Mouse (Mus musculus) megakaryocyte, embryonic 14.5 days (primary cell): ENCODE data around the gene Stk10. TPM values are rescaled to one million over a fixed set of nuclear protein-coding genes. Genes with fewer than 3 reads are reported as not detected.

Source experiments
- H3K27me3 ChIP-seq: replicated peaks from 2 replicates; pipeline ENCODE3; 2012; ENCODE audit warnings: inconsistent platforms
- H3K36me3 ChIP-seq: replicated peaks from 2 replicates; pipeline ENCODE3; 2012; ENCODE audit warnings: low read length, inconsistent platforms, mixed read lengths
- H3K4me1 ChIP-seq: 2 replicates; pipeline ENCODE4 v1.6.1; 2012; ENCODE audit warnings: inconsistent platforms
- H3K4me3 ChIP-seq: replicated peaks from 2 replicates; pipeline ENCODE3; 2012; ENCODE audit warnings: moderate library complexity, mild to moderate bottlenecking, inconsistent platforms
- H3K9me3 ChIP-seq: 2 replicates; pipeline ENCODE4 v1.6.1; 2012; ENCODE audit warnings: inconsistent platforms
- FLI1 ChIP-seq: IDR thresholded peaks from 2 replicates; pipeline ENCODE4 v1.6.1; 2012; ENCODE audit warnings: low read length, inconsistent platforms, mixed read lengths
- GATA1 ChIP-seq: IDR thresholded peaks from 3 replicates; pipeline ENCODE4 v1.6.1; 2012; ENCODE audit warnings: mixed read lengths, low read length, inconsistent platforms, borderline replicate concordance
- polyA plus RNA-seq: library from polyadenylated mRNA; stranded (reverse); fragments of >175 nt; gene quantifications from 2 replicates; pipeline ENCODE4 v1.2.3, GENCODE M21; 2012; ENCODE audit warnings: low replicate concordance; ENCODE audit not compliant: insufficient read depth

Gene Stk10
- polyA plus RNA-seq, 1 experiment, result 28.3 TPM

GRCm38 (mm10) chr11:32622479-32623190, 89.5 kb downstream of the Stk10 start:
- Histone ChIP-seq H3K4me1 (peaks cover 62% of the 10 kb centered on the region), H3K36me3 (peaks cover 85% of the 10 kb centered on the region), H3K9me3 (no peaks in the 10 kb centered on the region), H3K4me3 (no peak overlapping the region), H3K27me3 (no peaks in the 10 kb centered on the region)
- no peak for TF ChIP-seq GATA1
- TF ChIP-seq FLI1, result no peak

- Histone ChIP-seq H3K27me3 (peaks cover 2% of the 10 kb centered on the region), H3K4me3 (no peak overlapping the region), H3K4me1 (peaks cover 62% of the 10 kb centered on the region), H3K36me3 (peaks cover 79% of the 10 kb centered on the region), H3K9me3 (no peaks in the 10 kb centered on the region)
- TF ChIP-seq GATA1, result no peak
These were observed 90.1 kb downstream of the Stk10 start for GRCm38 (mm10) chr11:32623236-32623635.

DNA sequence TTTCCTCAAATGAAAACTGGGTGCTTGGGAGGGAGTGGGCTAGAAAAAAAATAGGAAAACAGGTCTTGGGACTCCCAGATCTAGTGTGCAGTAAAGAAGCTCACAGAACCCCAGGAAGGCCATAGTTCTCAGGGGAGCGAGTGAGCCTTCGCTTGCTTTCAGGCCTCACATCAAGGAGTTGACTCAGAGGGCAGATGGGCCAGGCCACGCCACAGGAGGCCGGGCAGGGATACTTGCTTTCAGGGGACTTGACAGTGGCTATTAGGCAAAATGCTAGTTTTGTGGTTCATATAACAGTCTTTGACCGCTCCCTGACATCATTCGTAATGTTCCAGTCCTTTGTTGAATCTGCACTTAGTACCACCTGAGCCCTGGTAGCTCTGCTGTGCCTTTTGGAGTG, 90.8 kb downstream of the Stk10 start:
- Histone ChIP-seq H3K4me1 (peaks cover 62% of the 10 kb centered on the region), H3K9me3 (no peaks in the 10 kb centered on the region), H3K4me3 (no peak overlapping the region), H3K36me3 (peaks cover 73% of the 10 kb centered on the region), H3K27me3 (peaks cover 2% of the 10 kb centered on the region)
- no peak for TF ChIP-seq FLI1
- TF ChIP-seq GATA1, result no peak

DNA sequence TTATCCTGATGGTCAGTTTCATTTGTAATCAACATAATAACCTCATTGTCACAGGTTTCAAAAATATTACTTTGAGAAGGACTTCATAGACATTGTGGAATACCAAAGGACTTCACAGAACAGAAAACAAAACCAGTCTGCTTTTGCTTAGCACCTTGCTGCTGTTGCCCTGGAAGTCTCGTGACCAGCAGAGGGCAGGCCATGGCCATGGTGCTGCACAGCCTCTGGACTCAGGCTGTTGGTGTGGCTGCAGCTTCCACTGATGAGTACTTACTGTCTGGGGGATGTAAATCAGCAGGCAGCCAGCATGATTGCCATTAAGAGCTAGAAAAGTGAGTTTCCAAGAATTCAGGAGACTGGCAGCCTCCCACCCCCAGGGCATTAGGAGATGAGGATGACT, 92.6 kb downstream of the Stk10 start:
- Histone ChIP-seq H3K27me3 (peaks cover 2% of the 10 kb centered on the region), H3K36me3 (peaks cover 55% of the 10 kb centered on the region), H3K4me1 (peaks cover 44% of the 10 kb centered on the region), H3K4me3 (peak overlapping the region; percentile 18), H3K9me3 (no peaks in the 10 kb centered on the region)
- TF ChIP-seq FLI1, result no peak
- no peak for TF ChIP-seq GATA1

DNA sequence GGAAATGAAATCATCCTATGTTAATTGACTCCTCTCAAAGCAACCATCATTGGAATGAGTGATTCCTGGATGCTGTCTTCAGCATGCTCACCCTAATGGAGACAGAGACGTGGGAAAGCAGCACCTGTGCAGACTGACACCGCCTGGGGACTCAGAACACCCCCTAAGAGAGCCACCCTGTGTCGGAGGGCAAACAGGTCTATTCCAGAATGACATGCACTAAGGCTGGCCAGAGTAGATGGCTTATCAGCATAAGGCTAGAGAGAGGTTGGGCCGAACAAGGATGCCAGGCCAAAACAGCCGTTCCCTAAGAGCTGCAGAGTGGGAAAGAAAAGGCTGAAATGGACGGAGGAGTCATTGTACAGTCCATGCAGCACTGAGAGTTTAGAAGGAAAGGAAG, 93.0 kb downstream of the Stk10 start:
- peaks cover 2% of the 10 kb centered on the region for H3K27me3 ChIP-seq
- H3K4me1 ChIP-seq, result peaks cover 41% of the 10 kb centered on the region
- no peak for TF ChIP-seq FLI1
- no peak for TF ChIP-seq GATA1
- H3K9me3 ChIP-seq, result no peaks in the 10 kb centered on the region
- H3K4me3 ChIP-seq, result no peak overlapping the region
- peaks cover 51% of the 10 kb centered on the region for H3K36me3 ChIP-seq

GRCm38 (mm10) chr11:32627900-32628299, 94.8 kb downstream of the Stk10 start:
- no peak overlapping the region for H3K4me3 ChIP-seq
- TF ChIP-seq GATA1, result no peak
- TF ChIP-seq FLI1, result no peak
- no peaks in the 10 kb centered on the region for H3K9me3 ChIP-seq
- H3K27me3 ChIP-seq, result peaks cover 2% of the 10 kb centered on the region
- H3K36me3 ChIP-seq, result peaks cover 33% of the 10 kb centered on the region
- peaks cover 46% of the 10 kb centered on the region for H3K4me1 ChIP-seq

DNA sequence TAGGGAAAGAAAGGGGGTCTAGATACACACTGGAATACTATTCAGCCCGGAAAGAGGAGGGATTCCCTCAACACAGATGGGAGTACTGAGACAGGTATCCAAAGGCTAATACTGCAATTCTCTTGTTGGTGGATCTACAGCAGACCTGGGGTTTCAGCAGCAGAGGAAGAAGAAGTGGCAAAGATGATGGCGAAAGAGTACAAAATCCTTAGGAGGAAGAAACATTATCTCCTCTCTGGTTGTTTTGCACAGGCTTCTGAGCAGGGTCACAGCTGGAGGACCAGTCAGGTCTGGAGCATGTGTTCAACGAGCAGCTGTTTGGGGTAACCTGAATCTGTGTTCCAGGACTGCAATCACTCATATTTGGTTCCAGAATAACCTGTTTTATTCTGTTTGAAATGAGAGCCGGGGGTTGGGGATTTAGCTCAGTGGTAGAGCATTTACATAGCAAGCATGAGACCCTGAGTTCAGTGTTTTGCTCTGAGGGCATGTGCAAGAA, 96.7 kb downstream of the Stk10 start:
- peaks cover 2% of the 10 kb centered on the region for H3K27me3 ChIP-seq
- peaks cover 47% of the 10 kb centered on the region for H3K4me1 ChIP-seq
- H3K9me3 ChIP-seq, result no peaks in the 10 kb centered on the region
- TF ChIP-seq GATA1, result no peak
- TF ChIP-seq FLI1, result no peak
- H3K36me3 ChIP-seq, result peaks cover 14% of the 10 kb centered on the region
- H3K4me3 ChIP-seq, result no peak overlapping the region

DNA sequence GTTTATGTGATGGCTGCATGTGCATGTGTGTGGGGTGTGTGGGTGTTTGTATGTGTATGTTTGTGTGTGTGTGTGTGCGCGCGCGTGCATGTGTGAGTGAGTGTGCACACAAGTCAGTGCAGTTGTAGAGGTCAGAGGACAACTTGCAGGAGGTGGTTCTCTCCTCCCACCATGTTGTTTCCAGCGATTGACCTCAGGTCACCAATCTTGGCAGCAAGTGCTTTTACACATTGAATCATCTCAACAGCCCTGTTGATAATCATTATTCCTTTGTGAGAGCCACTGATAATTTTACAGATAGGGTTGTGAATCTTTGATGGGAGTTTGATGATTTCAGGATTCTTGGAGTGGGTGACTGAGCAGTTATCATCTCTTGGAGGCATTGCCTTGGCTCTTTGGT, 99.6 kb downstream of the Stk10 start:
- Histone ChIP-seq H3K4me3 (no peak overlapping the region), H3K4me1 (peaks cover 54% of the 10 kb centered on the region), H3K27me3 (peaks cover 2% of the 10 kb centered on the region), H3K9me3 (no peaks in the 10 kb centered on the region), H3K36me3 (no peaks in the 10 kb centered on the region)
- no peak for TF ChIP-seq GATA1
- no peak for TF ChIP-seq FLI1

DNA sequence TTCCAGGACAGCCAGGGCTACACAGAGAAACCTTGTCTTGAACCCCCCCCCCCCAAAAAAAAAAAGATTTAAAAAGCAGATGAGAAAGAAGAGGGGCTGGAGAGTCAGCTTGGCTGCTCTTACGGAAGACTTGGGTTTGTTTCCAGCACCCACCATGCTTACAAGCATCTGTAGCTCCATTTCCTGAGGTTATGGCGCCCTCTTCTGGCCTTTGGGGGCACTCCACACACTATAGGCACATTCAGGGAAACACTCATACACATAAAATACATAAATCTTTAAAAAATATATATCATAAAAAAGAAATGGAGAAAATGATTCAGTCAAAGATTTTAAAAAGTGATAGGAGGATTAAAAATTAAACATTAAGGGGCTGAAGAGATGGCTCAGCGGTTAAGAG, 100.4 kb downstream of the Stk10 start:
- Histone ChIP-seq H3K4me1 (peaks cover 54% of the 10 kb centered on the region), H3K27me3 (no peaks in the 10 kb centered on the region), H3K9me3 (no peaks in the 10 kb centered on the region), H3K4me3 (no peak overlapping the region), H3K36me3 (peaks cover under 1% of the 10 kb centered on the region)
- TF ChIP-seq FLI1, result no peak
- TF ChIP-seq GATA1, result no peak

- TF ChIP-seq FLI1, result no peak
- TF ChIP-seq GATA1, result no peak
- H3K4me1 ChIP-seq, result peaks cover 53% of the 10 kb centered on the region
- peak overlapping the region; percentile 26 for H3K4me3 ChIP-seq
- H3K36me3 ChIP-seq, result peaks cover 3% of the 10 kb centered on the region
- no peaks in the 10 kb centered on the region for H3K9me3 ChIP-seq
- no peaks in the 10 kb centered on the region for H3K27me3 ChIP-seq
These were observed 101.0 kb downstream of the Stk10 start for GRCm38 (mm10) chr11:32634143-32634542.

GRCm38 (mm10) chr11:32634842-32635241, 101.7 kb downstream of the Stk10 start:
- peaks cover 57% of the 10 kb centered on the region for H3K4me1 ChIP-seq
- no peak overlapping the region for H3K4me3 ChIP-seq
- peaks cover 6% of the 10 kb centered on the region for H3K36me3 ChIP-seq
- no peak for TF ChIP-seq GATA1
- no peak for TF ChIP-seq FLI1
- H3K27me3 ChIP-seq, result no peaks in the 10 kb centered on the region
- H3K9me3 ChIP-seq, result no peaks in the 10 kb centered on the region
